In genomic region chr2:133458735-133459134, GRCm38 (mm10) we compare ENCODE assay signal across 23 mouse cellular contexts.
DNase-seq lines count a peak whose midpoint lies in the region; ATAC-seq and TF ChIP-seq lines count a peak whose summit lies in the region.
"Had no signal": no experiment of that assay in that cellular context is flagged by ENCODE, and none has a peak within 500 bp of the region (broad histone marks: within the 10 kb centered on the region; RNA-seq: fewer than 3 reads in every experiment).

No protein-coding gene starts in this region.

- H3K36me3 ChIP-seq in liver, embryonic 16.5 days (ENCODE audit: control insufficient read depth, insufficient read depth): no peaks in the 10 kb centered on the region
- no peaks in the 10 kb centered on the region for H3K36me3 ChIP-seq in liver, embryonic 11.5 days (ENCODE audit: control insufficient read depth, insufficient read depth, low read length)
- no peaks in the 10 kb centered on the region for H3K36me3 ChIP-seq in splenic B cell, adult 2 months (ENCODE audit: control insufficient read depth, insufficient read depth, low read length, poor library complexity, severe bottlenecking)
- H3K36me3 ChIP-seq: forebrain, embryonic 10.5 days; G1E; limb, embryonic 12.5 days; midbrain, embryonic 12.5 days; neural tube, embryonic 12.5 days had no signal

- H3K9me3 ChIP-seq in liver, embryonic 16.5 days (replicated peaks; ENCODE audit: control insufficient read depth, low read length): no peaks in the 10 kb centered on the region
- H3K9me3 ChIP-seq in liver, embryonic 11.5 days (ENCODE audit: control insufficient read depth, low read length): no peaks in the 10 kb centered on the region
- H3K9me3 ChIP-seq: forebrain, embryonic 10.5 days; limb, embryonic 12.5 days; midbrain, embryonic 12.5 days; neural tube, embryonic 12.5 days had no signal

- intact Hi-C loops in heart, postnatal 36 days (cut with DNase I): no loop called here

- H3K27me3 ChIP-seq in liver, embryonic 16.5 days (ENCODE audit: control insufficient read depth, insufficient read depth, low read depth, low read length): no peaks in the 10 kb centered on the region
- no peaks in the 10 kb centered on the region for H3K27me3 ChIP-seq in liver, embryonic 11.5 days (replicated peaks; ENCODE audit: control insufficient read depth, insufficient read depth, low read length)
- no peaks in the 10 kb centered on the region for H3K27me3 ChIP-seq in splenic B cell, adult 2 months (ENCODE audit: control insufficient read depth, insufficient read depth, low read length, poor library complexity, severe bottlenecking)
- H3K27me3 ChIP-seq: limb, embryonic 12.5 days; midbrain, embryonic 12.5 days; neural tube, embryonic 12.5 days had no signal

- H3K27ac ChIP-seq in liver, embryonic 16.5 days (ENCODE audit: low read length): no peak overlapping the region
- no peak overlapping the region for H3K27ac ChIP-seq in liver, embryonic 11.5 days (ENCODE audit: low read depth, low read length)
- H3K27ac ChIP-seq in bone marrow macrophage, adult 2 months (ENCODE audit: insufficient read depth, low read depth, low read length): peak overlapping the region; percentile 55
- H3K27ac ChIP-seq: forebrain, embryonic 10.5 days; hindbrain, embryonic 14.5 days; limb, embryonic 12.5 days; midbrain, embryonic 12.5 days; neural tube, embryonic 12.5 days had no signal

- DNase-seq in liver, embryonic 11.5 days (ENCODE audit: low spot score): no peak
- DNase-seq in splenic B cell, adult 2 months (ENCODE audit: low read depth, low spot score): peak; percentile 3
- no peak for DNase-seq in adipocyte (ENCODE audit: low spot score)
- no peak for DNase-seq in heart, postnatal 36 days
- DNase-seq: adrenal gland, postnatal 14 days; cerebellum, adult 11-12 months; cerebellum, postnatal 10 days; gastrocnemius, postnatal 36 days; kidney, postnatal 36 days; lung, adult 18-20 months; lung, postnatal 4 days; retina, postnatal 1 day; thymus, postnatal 14 days had no signal

- peak; percentile 61 for ATAC-seq in liver, embryonic 16.5 days (ENCODE audit: low read depth)
- no peak for ATAC-seq in liver, embryonic 11.5 days (replicated peaks; ENCODE audit: low FRiP score)
- peak; percentile 87 for ATAC-seq in megakaryocyte, adult 5-6 weeks (ENCODE audit: poor library complexity, severe bottlenecking)
- ATAC-seq: inflammation-experienced regulatory T-cells, adult 6 months had no signal

- TF ChIP-seq POLR2A in bone marrow macrophage, adult 2 months (IDR thresholded peaks at IDR 0.05; ENCODE audit: borderline replicate concordance, low read depth, low read length): no peak

- no peak overlapping the region for H3K4me3 ChIP-seq in liver, embryonic 16.5 days (ENCODE audit: low read depth, low read length)
- H3K4me3 ChIP-seq in liver, embryonic 11.5 days (ENCODE audit: low read depth, low read length): no peak overlapping the region
- no peak overlapping the region for H3K4me3 ChIP-seq in bone marrow macrophage, adult 2 months (ENCODE audit: insufficient read depth, low read length)
- H3K4me3 ChIP-seq: forebrain, embryonic 10.5 days; limb, embryonic 12.5 days; midbrain, embryonic 12.5 days; neural tube, embryonic 12.5 days had no signal

- WGBS in liver, embryonic 16.5 days (ENCODE audit: insufficient replicate concordance): 12% methylated on average over 2 of the region's 2 CpGs
- WGBS in liver, embryonic 11.5 days: 36% methylated on average over 2 of the region's 2 CpGs

- no peak overlapping the region for H3K4me2 ChIP-seq in liver, embryonic 16.5 days (ENCODE audit: low read depth, low read length)
- H3K4me2 ChIP-seq in liver, embryonic 11.5 days: no peak overlapping the region
- H3K4me2 ChIP-seq: hindbrain, embryonic 14.5 days; limb, embryonic 12.5 days; midbrain, embryonic 12.5 days; neural tube, embryonic 12.5 days had no signal

- no peak for TF ChIP-seq CTCF in bone marrow macrophage, adult 2 months (IDR thresholded peaks at IDR 0.05; ENCODE audit: low read depth, low read length)

- H3K9ac ChIP-seq in liver, embryonic 16.5 days (ENCODE audit: low read depth, low read length): no peak overlapping the region
- H3K9ac ChIP-seq in liver, embryonic 11.5 days (ENCODE audit: low read depth, low read length): no peak overlapping the region
- H3K9ac ChIP-seq: hindbrain, embryonic 14.5 days; limb, embryonic 12.5 days; midbrain, embryonic 12.5 days; neural tube, embryonic 12.5 days had no signal

- no peaks in the 10 kb centered on the region for H3K4me1 ChIP-seq in liver, embryonic 16.5 days (ENCODE audit: control insufficient read depth, low read depth, low read length)
- no peaks in the 10 kb centered on the region for H3K4me1 ChIP-seq in liver, embryonic 11.5 days (replicated peaks; ENCODE audit: control insufficient read depth, insufficient read depth, low read length)
- peaks cover 29% of the 10 kb centered on the region for H3K4me1 ChIP-seq in bone marrow macrophage, adult 2 months (ENCODE audit: control insufficient read depth, insufficient read depth, low read length)
- H3K4me1 ChIP-seq: limb, embryonic 12.5 days; midbrain, embryonic 12.5 days; neural tube, embryonic 12.5 days had no signal
